Mouse (Mus musculus) brown adipose tissue, adult 24 weeks (tissue): Measurements from ENCODE around the gene Cenpe. TPM values are rescaled to one million over a fixed set of nuclear protein-coding genes. Genes with fewer than 3 reads are reported as not detected.

ENCODE experiments used
- H3K27ac ChIP-seq: fragments of 200-500 bp; replicated peaks from 2 replicates; pipeline ENCODE4 v1.5.1; 2012; ENCODE audit warnings: low read depth, mild to moderate bottlenecking, low read length
- H3K4me1 ChIP-seq: fragments of 200-500 bp; 2 replicates; pipeline ENCODE4 v1.6.1; 2012; ENCODE audit warnings: low read length, mixed read lengths; ENCODE audit not compliant: control insufficient read depth, insufficient read depth, insufficient read length
- H3K4me3 ChIP-seq: fragments of 200-500 bp; 2 replicates; pipeline ENCODE4 v1.5.1; 2012; ENCODE audit warnings: low read depth, mild to moderate bottlenecking, low read length, moderate library complexity; ENCODE audit not compliant: insufficient read depth
- polyA plus RNA-seq: library from polyadenylated mRNA; stranded (reverse); fragments of >200 nt; gene quantifications from 2 replicates; pipeline ENCODE4 v1.2.4, GENCODE M21; 2012; ENCODE audit not compliant: missing spikeins, insufficient read depth, insufficient read length

Cenpe gene
- polyA plus RNA-seq, 1 experiment, result not detected

- H3K27ac ChIP-seq, result no peak overlapping the region
- H3K4me3 ChIP-seq, result no peak overlapping the region
- no peaks in the 10 kb centered on the region for H3K4me1 ChIP-seq
These were observed 46.6 kb downstream of the Cenpe start for GRCm38 (mm10) chr3:135258919-135259318.

- Histone ChIP-seq H3K4me3 (no peak overlapping the region), H3K4me1 (no peaks in the 10 kb centered on the region), H3K27ac (no peak overlapping the region)
These were observed 47.9 kb downstream of the Cenpe start for GRCm38 (mm10) chr3:135260233-135260632.

GRCm38 (mm10) chr3:135268616-135269015 lies 56.3 kb downstream of the Cenpe start:
- no peak overlapping the region for H3K27ac ChIP-seq
- no peak overlapping the region for H3K4me3 ChIP-seq
- H3K4me1 ChIP-seq, result no peaks in the 10 kb centered on the region

GRCm38 (mm10) chr3:135269391-135269990 lies 57.2 kb downstream of the Cenpe start:
- Histone ChIP-seq H3K27ac (no peak overlapping the region), H3K4me1 (no peaks in the 10 kb centered on the region), H3K4me3 (no peak overlapping the region)

GRCm38 (mm10) chr3:135272627-135273026 lies 60.3 kb downstream of the Cenpe start:
- no peaks in the 10 kb centered on the region for H3K4me1 ChIP-seq
- H3K4me3 ChIP-seq, result no peak overlapping the region
- H3K27ac ChIP-seq, result no peak overlapping the region

- H3K4me3 ChIP-seq, result no peak overlapping the region
- H3K4me1 ChIP-seq, result no peaks in the 10 kb centered on the region
- no peak overlapping the region for H3K27ac ChIP-seq
These were observed 60.7 kb downstream of the Cenpe start for GRCm38 (mm10) chr3:135273047-135273446.

- no peak overlapping the region for H3K27ac ChIP-seq
- no peak overlapping the region for H3K4me3 ChIP-seq
- H3K4me1 ChIP-seq, result no peaks in the 10 kb centered on the region
These were observed 67.8 kb downstream of the Cenpe start for GRCm38 (mm10) chr3:135280160-135280559.

GRCm38 (mm10) chr3:135280669-135281415 lies 68.5 kb downstream of the Cenpe start, which contains the start of gene Bdh2:
Gene Bdh2 (plus strand): TSS chr3:135281221.
- no peaks in the 10 kb centered on the region for H3K4me1 ChIP-seq
- H3K27ac ChIP-seq, result no peak within 1 kb of the TSS
- no peak within 1 kb of the TSS for H3K4me3 ChIP-seq

GRCm38 (mm10) chr3:135281701-135282100 lies 69.4 kb downstream of the Cenpe start:
- no peaks in the 10 kb centered on the region for H3K4me1 ChIP-seq
- no peak overlapping the region for H3K4me3 ChIP-seq
- H3K27ac ChIP-seq, result no peak overlapping the region

- no peak overlapping the region for H3K27ac ChIP-seq
- no peaks in the 10 kb centered on the region for H3K4me1 ChIP-seq
- no peak overlapping the region for H3K4me3 ChIP-seq
These were observed 72.9 kb downstream of the Cenpe start for GRCm38 (mm10) chr3:135285256-135285655.

GRCm38 (mm10) chr3:135285807-135286206 lies 73.5 kb downstream of the Cenpe start:
- Histone ChIP-seq H3K4me3 (no peak overlapping the region), H3K27ac (no peak overlapping the region), H3K4me1 (no peaks in the 10 kb centered on the region)

GRCm38 (mm10) chr3:135288138-135288750 lies 75.9 kb downstream of the Cenpe start:
- no peaks in the 10 kb centered on the region for H3K4me1 ChIP-seq
- H3K4me3 ChIP-seq, result no peak overlapping the region
- no peak overlapping the region for H3K27ac ChIP-seq

GRCm38 (mm10) chr3:135289148-135289547 lies 76.8 kb downstream of the Cenpe start:
- no peak overlapping the region for H3K4me3 ChIP-seq
- no peak overlapping the region for H3K27ac ChIP-seq
- no peaks in the 10 kb centered on the region for H3K4me1 ChIP-seq

- no peak overlapping the region for H3K4me3 ChIP-seq
- H3K4me1 ChIP-seq, result no peaks in the 10 kb centered on the region
- no peak overlapping the region for H3K27ac ChIP-seq
These were observed 78.0 kb downstream of the Cenpe start for GRCm38 (mm10) chr3:135290249-135290894.

GRCm38 (mm10) chr3:135293703-135294102 lies 81.4 kb downstream of the Cenpe start:
- no peak overlapping the region for H3K4me3 ChIP-seq
- no peaks in the 10 kb centered on the region for H3K4me1 ChIP-seq
- no peak overlapping the region for H3K27ac ChIP-seq
